In the genomic region with DNA sequence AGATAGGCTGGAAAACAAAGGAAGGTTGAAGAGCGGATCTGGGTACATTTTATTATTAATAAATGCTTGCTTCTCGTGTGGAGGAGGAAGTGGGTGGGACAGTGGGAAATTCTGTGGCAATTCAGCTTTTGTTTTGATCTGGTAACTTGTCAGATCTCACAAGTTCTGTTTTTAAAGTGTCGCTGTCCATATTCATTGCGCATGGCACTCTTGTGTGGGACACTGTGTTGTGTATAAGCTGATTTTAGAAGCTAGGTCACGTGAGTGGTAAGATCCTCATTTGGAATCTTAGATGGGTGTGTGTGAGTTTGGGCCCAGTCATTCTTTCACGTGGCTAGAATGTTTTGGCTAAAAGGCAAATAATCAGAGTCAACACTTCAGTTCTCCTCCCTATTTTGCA, we compare ENCODE assay signal across 22 mouse cellular contexts. TPM values are rescaled to one million over a fixed set of nuclear protein-coding genes. Genes with fewer than 3 reads are reported as not detected.
DNase-seq lines count a peak whose midpoint lies in the region; ATAC-seq and TF ChIP-seq lines count a peak whose summit lies in the region.
"Had no signal": no experiment of that assay in that cellular context is flagged by ENCODE, and none has a peak within 500 bp of the region (broad histone marks: within the 10 kb centered on the region; RNA-seq: fewer than 3 reads in every experiment).

No protein-coding gene starts in this region.

- H3K9ac ChIP-seq in liver, adult 2 months (ENCODE audit: low read depth, low read length), result no peak overlapping the region
- H3K9ac ChIP-seq: embryonic facial prominence, embryonic 15.5 days; hindbrain, embryonic 13.5 days; liver, embryonic 13.5 days; midbrain, embryonic 15.5 days had no signal

- 60% methylated on average over 6 of the region's 6 CpGs for WGBS in liver, adult 2 months

- no peak overlapping the region for H3K4me3 ChIP-seq in liver, adult 2 months (ENCODE audit: insufficient read depth, low read depth, low read length)
- H3K4me3 ChIP-seq: embryonic facial prominence, embryonic 15.5 days; heart, adult 2 months; hindbrain, embryonic 13.5 days; liver, embryonic 13.5 days; midbrain, embryonic 15.5 days had no signal

- H3K27ac ChIP-seq in liver, adult 2 months (replicated peaks; ENCODE audit: insufficient read depth, low read depth, low read length), result no peak overlapping the region
- H3K27ac ChIP-seq: embryonic facial prominence, embryonic 15.5 days; heart, adult 2 months; hindbrain, embryonic 13.5 days; liver, embryonic 13.5 days; midbrain, embryonic 15.5 days had no signal

- no peak for TF ChIP-seq POLR2A in liver, adult 2 months (IDR thresholded peaks at IDR 0.05; ENCODE audit: extremely low read depth, insufficient read depth, low read length)

- peaks cover 21% of the 10 kb centered on the region for H3K79me2 ChIP-seq in liver, adult 2 months (ENCODE audit: control insufficient read depth, insufficient read depth, low read length)

- peaks cover 28% of the 10 kb centered on the region for H3K36me3 ChIP-seq in liver, adult 2 months (ENCODE audit: control insufficient read depth, insufficient read depth, low read length)
- H3K36me3 ChIP-seq: midbrain, embryonic 15.5 days had no signal

- peak; percentile 38 for ATAC-seq in granulocyte monocyte progenitor cell, adult 5-6 weeks (replicated peaks; ENCODE audit: poor library complexity, severe bottlenecking)
- ATAC-seq: forebrain, embryonic 16.5 days; intestine, postnatal 0 days; midbrain, embryonic 15.5 days had no signal

- H3K4me1 ChIP-seq in liver, adult 2 months (ENCODE audit: control insufficient read depth, insufficient read depth, low read length), result no peaks in the 10 kb centered on the region

- peak; percentile 5 for DNase-seq in gastrocnemius, adult 18-20 months (ENCODE audit: low spot score)
- DNase-seq in gastrocnemius, adult 8-10 months (ENCODE audit: low spot score in 2 of 2), result no peak
- DNase-seq in liver, adult 2 months (ENCODE audit: extremely low read depth, low read depth, low spot score), result peak; percentile 58
- DNase-seq in liver, result no peak
- DNase-seq in skeletal muscle tissue, adult 2 months (ENCODE audit: low read depth, low spot score), result peak; percentile 43
- DNase-seq in layer of hippocampus, postnatal 36 days, result no peak
- DNase-seq in spleen, postnatal 14 days (ENCODE audit: low spot score in 2 of 2), result no peak
- DNase-seq: adrenal gland, postnatal 36 days; cerebellum, adult 18-20 months; cerebellum, postnatal 36 days; heart, postnatal 10 days; kidney, postnatal 10 days; liver, embryonic 13.5 days; retina, postnatal 1 day had no signal

- TF ChIP-seq CTCF in liver, adult 2 months (IDR thresholded peaks at IDR 0.05; ENCODE audit: low read depth, low read length), result no peak

- H3K27me3 ChIP-seq in liver, adult 2 months (ENCODE audit: control insufficient read depth, insufficient read depth, low read length), result no peaks in the 10 kb centered on the region
- H3K27me3 ChIP-seq: CH12.LX; embryonic facial prominence, embryonic 15.5 days; hindbrain, embryonic 13.5 days; liver, embryonic 13.5 days; midbrain, embryonic 15.5 days had no signal

RNA-seq across cellular contexts. Expression of gene Elovl5, which starts 44.2 kb away (rescaled TPM):
- 1 to 10 TPM; 5.9 to 9.3 TPM for total RNA-seq in gastrocnemius, adult 18-20 months (2021)
- total RNA-seq in gastrocnemius, adult 8-10 months (2022), result 1 to 10 TPM; 5.3 to 6.6 (median 5.7) TPM
- 228 and 280 TPM in 2 replicates for total RNA-seq in liver, adult 2 months (2014; rRNA removed)
- 234 and 322 TPM in 2 replicates for polyA plus RNA-seq in liver, adult 2 months (2012; rRNA removed)
- 79.8 and 80.9 TPM in 2 replicates for total RNA-seq in granulocyte monocyte progenitor cell, adult 5-6 weeks (2014; fragmentation: Nextera tagmentation)
- total RNA-seq in granulocyte monocyte progenitor cell, adult 5-6 weeks (2017), result 123 and 128 TPM in 2 replicates
- 10 to 100 TPM; 69.6 to 74.8 TPM for total RNA-seq in layer of hippocampus, postnatal 36 days (2021)

Comparison
In these comparisons a context has a peak if more than half of its experiments do, and no peak if none do; other contexts are left out.
1. DNase-seq: peak in gastrocnemius, adult 18-20 months (single experiment), liver, adult 2 months (single experiment) and skeletal muscle tissue, adult 2 months (single experiment); none in gastrocnemius, adult 8-10 months (0 of 2), liver (single experiment), layer of hippocampus, postnatal 36 days (0 of 2) and spleen, postnatal 14 days (0 of 2).
2. RNA of gene Elovl5, which starts 44.2 kb away (total RNA-seq): 228 to 280 TPM in liver, adult 2 months, 79.8 to 128 TPM in granulocyte monocyte progenitor cell, adult 5-6 weeks and 69.6 to 74.8 TPM in layer of hippocampus, postnatal 36 days; 5.9 to 9.3 TPM in gastrocnemius, adult 18-20 months and 5.3 to 6.6 TPM in gastrocnemius, adult 8-10 months; every median in the first group is over 4 times any median in the second.